Mouse (Mus musculus) kidney, postnatal 14 days (tissue): ENCODE measurements at regions not wholly inside any gene's neighbourhood (a gene's known extent, or its start where the extent isn't known, plus 50 kb on each side); places are given as distances from the start of the nearest gene placed in this dataset.
A peak's percentile ranks its signal among the peaks of the same experiment; 100 is the strongest.

Experiments
- DNase-seq: peaks from one replicate; pipeline ENCODE4 v3.0.0; 2022; ENCODE audit warnings: mixed read lengths

GRCm38 (mm10) chr10:111558675-111559340 is 52.7 kb downstream of the Phlda1 start:
- DNase-seq = peak; percentile 59

- DNase-seq = no peak
These were observed 53.5 kb downstream of the Phlda1 start for GRCm38 (mm10) chr10:111559341-111560246.

- no peak for DNase-seq
These were observed 56.5 kb downstream of the Phlda1 start for GRCm38 (mm10) chr10:111562628-111563027.

GRCm38 (mm10) chr10:111566873-111567381 is 60.8 kb downstream of the Phlda1 start:
- peak; percentile 73 for DNase-seq

GRCm38 (mm10) chr10:111570501-111571258 is 64.6 kb downstream of the Phlda1 start:
- DNase-seq = no peak

- DNase-seq = no peak
These were observed 68.1 kb downstream of the Phlda1 start for GRCm38 (mm10) chr10:111574231-111574630.

GRCm38 (mm10) chr10:111574812-111575211 is 68.7 kb downstream of the Phlda1 start:
- DNase-seq = no peak

GRCm38 (mm10) chr10:111575256-111575655 is 69.2 kb downstream of the Phlda1 start:
- no peak for DNase-seq

GRCm38 (mm10) chr10:111575926-111576325 is 69.8 kb downstream of the Phlda1 start:
- DNase-seq = peak; percentile 35

- DNase-seq = no peak
These were observed 70.4 kb downstream of the Phlda1 start for GRCm38 (mm10) chr10:111576395-111577069.

GRCm38 (mm10) chr10:111578536-111578935 is 72.5 kb downstream of the Phlda1 start:
- peak; percentile 30 for DNase-seq

- DNase-seq = no peak
These were observed 73.4 kb downstream of the Phlda1 start for GRCm38 (mm10) chr10:111579481-111579880.

GRCm38 (mm10) chr10:111580401-111581100 is 74.5 kb downstream of the Phlda1 start:
- peak; percentile 64 for DNase-seq

- no peak for DNase-seq
These were observed 75.8 kb downstream of the Phlda1 start for GRCm38 (mm10) chr10:111581847-111582246.

GRCm38 (mm10) chr10:111582321-111583123 is 76.4 kb downstream of the Phlda1 start:
- peak; percentile 69 for DNase-seq

GRCm38 (mm10) chr10:111583124-111583743 is 77.1 kb downstream of the Phlda1 start:
- DNase-seq = no peak

- DNase-seq = no peak
These were observed 77.7 kb downstream of the Phlda1 start for GRCm38 (mm10) chr10:111583744-111584152.

- no peak for DNase-seq
These were observed 82.0 kb downstream of the Phlda1 start for GRCm38 (mm10) chr10:111587891-111588611.

GRCm38 (mm10) chr10:111589186-111589585 is 83.1 kb downstream of the Phlda1 start:
- no peak for DNase-seq
